Mouse (Mus musculus) embryonic facial prominence, embryonic 12.5 days (tissue): ENCODE data around the gene Smok3c. TPM values are rescaled to one million over a fixed set of nuclear protein-coding genes. Genes with fewer than 3 reads are reported as not detected.
"Not testable (repeated sequence)": the region's sequence is repeated elsewhere in the genome, so short reads cannot be mapped to it uniquely, and the experiment has no call there.

Experiments
- ATAC-seq: fragments of 200-750 bp; cut with Nextera tagmentation; 2 replicates; pipeline ENCODE4 v1.8.0; 2017; ENCODE audit not compliant: insufficient number of reproducible peaks, insufficient read depth, low FRiP score, low TSS enrichment
- H3K27ac ChIP-seq: fragments of 300-500 bp; sonication (generic); 2 replicates; pipeline ENCODE4 v1.5.1; 2016; ENCODE audit warnings: mild to moderate bottlenecking
- H3K27me3 ChIP-seq: fragments of 300-500 bp; sonication (generic); 2 replicates; pipeline ENCODE4 v1.6.1; 2016; ENCODE audit warnings: mild to moderate bottlenecking, moderate library complexity
- H3K36me3 ChIP-seq: fragments of 300-500 bp; sonication (generic); 2 replicates; pipeline ENCODE4 v1.6.1; 2016; ENCODE audit warnings: mild to moderate bottlenecking
- H3K4me1 ChIP-seq: fragments of 300-500 bp; sonication (generic); 2 replicates; pipeline ENCODE4 v1.6.1; 2016
- H3K4me2 ChIP-seq: fragments of 300-500 bp; sonication (generic); replicated peaks from 2 replicates; pipeline ENCODE4 v1.6.1; 2016; ENCODE audit warnings: mild to moderate bottlenecking, moderate library complexity
- H3K4me3 ChIP-seq: fragments of 300-500 bp; sonication (generic); 2 replicates; pipeline ENCODE4 v1.5.1; 2016; ENCODE audit warnings: mild to moderate bottlenecking
- H3K9ac ChIP-seq: fragments of 300-500 bp; sonication (generic); 2 replicates; pipeline ENCODE4 v1.6.1; 2016; ENCODE audit warnings: mild to moderate bottlenecking, moderate library complexity
- H3K9me3 ChIP-seq: fragments of 300-500 bp; sonication (generic); 2 replicates; pipeline ENCODE4 v1.6.1; 2016; ENCODE audit warnings: mild to moderate bottlenecking, moderate library complexity
- WGBS: fragments of 180-500 bp; shearing (Covaris S2); methylation state at CpG from one replicate; pipeline ENCODE4 v1.1.7; 2016; 5-methylcytosine and 5-hydroxymethylcytosine counted together
- polyA plus RNA-seq: library from polyadenylated mRNA; unstranded; fragments of >200 nt; fragmentation: Nextera tagmentation; extraction: Ambion mirVana; gene quantifications from 2 replicates; pipeline ENCODE4 v1.2.1, GENCODE M21; 2016

Smok3c gene
- not detected in 2 replicates for polyA plus RNA-seq

DNA sequence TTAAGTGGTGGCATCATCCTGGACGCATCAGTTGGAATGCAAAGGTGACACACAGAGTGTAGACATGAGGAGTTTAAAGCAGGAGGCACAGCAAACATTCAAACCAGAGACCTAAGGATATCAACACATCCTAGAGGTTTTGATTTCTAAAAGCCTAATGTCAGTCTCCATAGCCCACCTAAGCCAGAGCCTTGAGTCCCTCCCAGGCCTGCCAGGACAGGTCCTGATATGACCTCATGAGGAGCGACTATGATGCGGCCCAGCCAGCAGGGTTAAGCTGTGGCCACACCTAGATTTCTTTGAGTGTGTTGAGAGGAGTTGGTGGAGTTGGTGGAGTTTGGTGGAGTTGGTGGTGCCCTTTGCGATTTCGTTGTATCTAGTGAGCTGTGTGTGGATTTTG lies at the start of gene Smok3c:
Gene Smok3c, plus strand, starts transcription at position 301 of the 400 bp plus-strand sequence.
- ATAC-seq, H3K27ac ChIP-seq, H3K4me3 ChIP-seq, H3K27me3 ChIP-seq, H3K4me2 ChIP-seq, H3K9ac ChIP-seq, H3K36me3 ChIP-seq, H3K4me1 ChIP-seq, H3K9me3 ChIP-seq: not testable (repeated sequence)
- no CpG with 5 or more reads among the region's 5 CpGs for WGBS

DNA sequence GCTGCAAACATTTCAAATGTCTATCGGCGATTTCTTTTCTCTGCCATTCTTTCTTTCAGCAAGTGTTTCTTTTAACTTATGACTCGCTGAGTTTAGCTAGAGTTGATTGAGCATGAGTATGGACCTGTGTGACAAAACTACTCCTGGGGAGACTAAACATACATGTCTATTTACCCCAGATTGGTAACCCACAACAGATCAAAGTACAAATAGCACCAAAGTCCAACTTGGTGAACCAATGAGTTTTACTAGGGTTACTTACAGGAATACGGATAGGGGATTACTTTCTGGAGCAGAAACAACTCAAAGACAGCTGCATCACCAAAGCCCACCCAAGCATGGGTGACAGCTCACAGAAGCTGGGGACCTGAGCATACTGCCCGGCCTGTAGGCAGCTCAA lies 43.6 kb upstream of the Smok3c start:
- Histone ChIP-seq H3K27ac (no peak overlapping the region), H3K9me3 (no peaks in the 10 kb centered on the region), H3K4me3 (no peak overlapping the region), H3K36me3 (no peaks in the 10 kb centered on the region), H3K9ac (no peak overlapping the region), H3K4me1 (no peaks in the 10 kb centered on the region), H3K27me3 (no peaks in the 10 kb centered on the region), H3K4me2 (no peak overlapping the region)
- ATAC-seq, result no peak
- WGBS, result 83% methylated on average over 5 of the region's 5 CpGs

DNA sequence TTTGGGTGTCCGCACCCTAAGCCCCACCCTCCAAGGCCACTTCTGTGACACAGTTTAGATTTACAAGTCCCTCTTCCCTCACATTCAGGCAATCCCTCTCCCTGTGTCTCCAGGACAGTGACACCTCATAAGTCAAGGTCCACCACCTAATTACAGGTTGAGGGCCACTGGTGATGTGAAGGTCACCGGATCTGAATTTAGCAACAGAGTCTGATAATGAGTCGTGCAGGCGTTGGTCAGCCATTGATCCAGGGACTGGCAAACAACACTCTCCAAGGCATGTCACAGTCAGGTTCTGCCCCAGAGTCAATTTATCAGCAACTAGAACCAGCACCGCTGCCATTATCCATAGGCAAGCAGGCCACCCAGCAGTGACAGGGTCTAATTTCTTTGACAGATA lies 40.6 kb upstream of the Smok3c start:
- H3K27ac ChIP-seq, result no peak overlapping the region
- H3K36me3 ChIP-seq, result no peaks in the 10 kb centered on the region
- no peak overlapping the region for H3K4me2 ChIP-seq
- H3K9ac ChIP-seq, result no peak overlapping the region
- WGBS, result 92% methylated on average over 5 of the region's 5 CpGs
- no peak overlapping the region for H3K4me3 ChIP-seq
- H3K27me3 ChIP-seq, result no peaks in the 10 kb centered on the region
- H3K9me3 ChIP-seq, result no peaks in the 10 kb centered on the region
- no peak for ATAC-seq
- H3K4me1 ChIP-seq, result no peaks in the 10 kb centered on the region

DNA sequence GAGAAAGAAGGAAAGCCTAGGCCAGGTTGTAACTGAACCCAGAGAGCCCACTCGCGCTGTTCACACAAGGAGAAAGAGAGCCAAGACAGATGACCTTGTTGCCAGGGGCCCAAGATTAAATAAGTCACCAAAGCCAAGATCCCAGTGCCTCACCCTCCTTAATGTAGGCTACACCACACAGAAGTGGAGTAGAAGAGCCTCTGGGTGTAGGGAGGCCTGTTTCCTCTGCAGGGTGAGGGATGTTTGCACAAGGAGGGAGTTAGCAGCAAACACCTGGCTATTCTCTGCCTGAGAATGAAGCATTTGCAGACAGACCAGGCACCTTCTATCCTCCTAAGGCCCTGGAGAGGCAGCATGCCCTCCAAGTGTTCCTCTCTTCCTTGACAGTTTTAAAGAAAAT lies 36.5 kb upstream of the Smok3c start:
- Histone ChIP-seq H3K27ac (no peak overlapping the region), H3K4me1 (no peaks in the 10 kb centered on the region), H3K4me3 (no peak overlapping the region), H3K9me3 (no peaks in the 10 kb centered on the region), H3K4me2 (no peak overlapping the region), H3K9ac (no peak overlapping the region), H3K27me3 (no peaks in the 10 kb centered on the region), H3K36me3 (no peaks in the 10 kb centered on the region)
- WGBS, result 94% methylated on average over 2 of the region's 2 CpGs
- no peak for ATAC-seq

DNA sequence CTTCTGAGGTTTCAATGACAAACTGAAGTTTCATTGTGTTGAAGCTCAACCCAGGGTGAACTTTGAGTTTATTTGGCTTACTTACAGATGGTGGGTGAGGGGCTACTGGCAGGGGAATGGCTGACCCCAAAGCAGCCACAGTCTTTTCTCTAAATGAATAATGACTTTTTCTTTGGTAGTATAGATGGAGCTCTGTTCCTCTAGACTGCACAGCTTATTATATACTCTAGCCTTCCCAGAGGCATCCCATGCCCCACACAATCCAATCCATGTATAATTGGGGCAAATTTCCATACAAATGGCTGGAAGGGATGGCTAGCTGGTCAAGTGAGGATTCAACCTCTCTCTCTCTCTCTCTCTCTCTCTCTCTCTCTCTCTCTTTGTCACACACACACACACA lies 36.0 kb upstream of the Smok3c start:
- ATAC-seq, result no peak
- no peaks in the 10 kb centered on the region for H3K36me3 ChIP-seq
- no peak overlapping the region for H3K4me2 ChIP-seq
- H3K4me3 ChIP-seq, result no peak overlapping the region
- H3K4me1 ChIP-seq, result no peaks in the 10 kb centered on the region
- no peaks in the 10 kb centered on the region for H3K27me3 ChIP-seq
- H3K9ac ChIP-seq, result no peak overlapping the region
- no peak overlapping the region for H3K27ac ChIP-seq
- H3K9me3 ChIP-seq, result no peaks in the 10 kb centered on the region

DNA sequence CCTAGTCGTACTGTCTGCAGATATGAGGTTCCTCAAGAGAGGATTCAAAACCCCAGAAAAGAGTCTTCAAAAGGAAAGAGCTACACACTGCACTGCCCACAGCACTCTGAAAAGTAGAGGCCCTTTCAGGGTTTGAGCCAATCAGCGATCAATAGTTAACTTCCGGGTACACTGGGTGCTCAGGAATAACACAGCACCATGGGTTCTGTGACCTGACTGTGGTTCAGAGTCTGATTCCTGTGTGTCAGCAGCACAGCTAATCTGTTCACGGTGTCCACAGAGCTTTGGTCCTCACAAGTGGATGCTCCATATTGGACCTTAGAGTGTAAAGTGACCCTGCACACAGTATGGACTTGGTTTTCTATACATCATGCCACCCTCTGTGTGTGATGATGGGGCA lies 33.4 kb upstream of the Smok3c start:
- H3K4me2 ChIP-seq, H3K9ac ChIP-seq, H3K9me3 ChIP-seq, H3K4me1 ChIP-seq, H3K27me3 ChIP-seq, H3K36me3 ChIP-seq, H3K27ac ChIP-seq, H3K4me3 ChIP-seq, ATAC-seq: not testable (repeated sequence)
- 83% methylated on average over 3 of the region's 4 CpGs for WGBS

DNA sequence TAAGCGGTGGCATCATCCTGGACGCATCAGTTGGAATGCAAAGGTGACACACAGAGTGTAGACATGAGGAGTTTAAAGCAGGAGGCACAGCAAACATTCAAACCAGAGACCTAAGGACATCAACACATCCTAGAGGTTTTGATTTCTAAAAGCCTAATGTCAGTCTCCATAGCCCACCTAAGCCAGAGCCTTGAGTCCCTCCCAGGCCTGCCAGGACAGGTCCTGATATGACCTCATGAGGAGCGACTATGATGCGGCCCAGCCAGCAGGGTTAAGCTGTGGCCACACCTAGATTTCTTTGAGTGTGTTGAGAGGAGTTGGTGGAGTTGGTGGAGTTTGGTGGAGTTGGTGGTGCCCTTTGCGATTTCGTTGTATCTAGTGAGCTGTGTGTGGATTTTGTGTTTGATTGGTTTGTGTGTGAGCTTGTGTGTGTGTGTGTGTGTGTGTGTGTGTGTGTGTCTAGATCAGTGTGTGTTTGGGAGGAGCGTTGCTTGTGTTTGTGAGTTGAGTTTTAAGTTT lies 32.0 kb upstream of the Smok3c start, which contains the start of the genes Smok3a and Smok3b:
Gene Smok3a, plus strand, starts transcription at position 301 of the 519 bp plus-strand sequence.
Gene Smok3b, plus strand, starts transcription at position 469 of the 519 bp plus-strand sequence.
- H3K4me1 ChIP-seq, H3K9ac ChIP-seq, H3K9me3 ChIP-seq, H3K27me3 ChIP-seq, H3K4me3 ChIP-seq, H3K27ac ChIP-seq, ATAC-seq, H3K36me3 ChIP-seq, H3K4me2 ChIP-seq: not testable (repeated sequence)
- WGBS, result 87% methylated on average over 3 of the region's 7 CpGs

DNA sequence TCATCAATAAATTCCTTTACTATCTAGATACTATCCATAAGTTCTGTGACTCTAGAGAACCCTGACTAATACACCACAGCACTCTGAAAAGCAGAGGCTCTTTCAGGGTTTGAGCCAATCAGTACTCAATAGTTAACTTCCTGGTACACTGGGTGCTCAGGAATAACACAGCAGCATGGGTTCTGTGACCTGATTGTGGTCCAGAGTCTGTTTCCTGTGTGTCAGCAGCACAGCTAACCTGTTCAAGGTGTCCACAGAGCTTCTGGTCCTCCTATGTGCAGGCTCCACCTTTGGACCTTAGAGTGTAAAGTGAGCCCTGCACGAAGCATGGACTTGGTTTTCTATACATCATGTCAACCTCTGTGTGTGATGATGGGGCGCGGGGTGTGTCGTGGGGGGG lies 20.8 kb downstream of the Smok3c start:
- 87% methylated on average over 4 of the region's 4 CpGs for WGBS
- Histone ChIP-seq H3K36me3 (no peaks in the 10 kb centered on the region), H3K27ac (no peak overlapping the region), H3K9me3 (no peaks in the 10 kb centered on the region), H3K4me2 (no peak overlapping the region), H3K4me1 (no peaks in the 10 kb centered on the region), H3K4me3 (no peak overlapping the region), H3K27me3 (no peaks in the 10 kb centered on the region), H3K9ac (no peak overlapping the region)
- ATAC-seq, result no peak

DNA sequence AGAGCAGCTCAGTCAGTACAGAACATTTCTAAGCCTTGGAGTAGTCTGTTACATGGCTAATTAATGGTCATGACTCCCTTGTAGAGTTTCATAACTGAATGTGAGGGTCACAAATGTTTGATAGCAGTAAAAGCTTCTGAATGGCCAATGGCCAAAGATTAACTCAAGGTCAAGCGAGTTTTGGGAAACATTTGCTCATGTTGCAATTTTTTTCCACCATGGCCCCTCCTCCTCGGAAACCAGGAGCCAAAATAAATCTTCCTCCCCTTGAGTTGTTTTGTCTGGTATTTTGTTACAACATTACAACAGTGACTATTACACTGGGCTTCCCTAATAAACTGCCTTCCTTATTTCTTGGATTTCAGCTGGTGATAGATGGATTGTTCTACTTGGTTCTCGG lies 22.7 kb downstream of the Smok3c start:
- Histone ChIP-seq H3K27me3 (no peaks in the 10 kb centered on the region), H3K36me3 (no peaks in the 10 kb centered on the region), H3K4me2 (no peak overlapping the region), H3K9ac (no peak overlapping the region), H3K27ac (no peak overlapping the region), H3K9me3 (no peaks in the 10 kb centered on the region), H3K4me1 (no peaks in the 10 kb centered on the region), H3K4me3 (no peak overlapping the region)
- 76% methylated on average over 3 of the region's 3 CpGs for WGBS
- ATAC-seq, result no peak

DNA sequence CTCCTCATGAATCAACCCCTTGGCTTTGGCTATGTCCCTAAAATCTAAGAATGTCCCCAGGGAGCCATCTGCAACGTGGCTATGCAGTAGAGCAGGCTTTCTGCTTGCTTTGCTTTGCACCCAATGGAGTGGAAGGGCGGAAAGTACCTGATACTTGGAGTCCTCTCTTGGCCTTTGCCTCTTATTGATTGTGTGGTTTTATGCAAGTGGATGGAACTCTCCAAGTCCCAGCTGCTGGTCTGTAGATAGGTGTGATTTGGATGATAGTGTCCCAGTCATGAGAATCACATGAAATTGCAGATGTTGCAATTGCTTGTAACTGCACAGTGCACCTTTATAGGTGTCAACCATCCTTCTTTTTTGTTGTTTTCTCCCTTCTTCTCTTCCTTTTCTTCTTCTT lies 23.2 kb downstream of the Smok3c start:
- Histone ChIP-seq H3K4me2 (no peak overlapping the region), H3K36me3 (no peaks in the 10 kb centered on the region), H3K9me3 (no peaks in the 10 kb centered on the region), H3K27me3 (no peaks in the 10 kb centered on the region), H3K4me1 (no peaks in the 10 kb centered on the region), H3K27ac (no peak overlapping the region), H3K4me3 (no peak overlapping the region), H3K9ac (no peak overlapping the region)
- WGBS, result 52% methylated on average over 2 of the region's 2 CpGs
- no peak for ATAC-seq

DNA sequence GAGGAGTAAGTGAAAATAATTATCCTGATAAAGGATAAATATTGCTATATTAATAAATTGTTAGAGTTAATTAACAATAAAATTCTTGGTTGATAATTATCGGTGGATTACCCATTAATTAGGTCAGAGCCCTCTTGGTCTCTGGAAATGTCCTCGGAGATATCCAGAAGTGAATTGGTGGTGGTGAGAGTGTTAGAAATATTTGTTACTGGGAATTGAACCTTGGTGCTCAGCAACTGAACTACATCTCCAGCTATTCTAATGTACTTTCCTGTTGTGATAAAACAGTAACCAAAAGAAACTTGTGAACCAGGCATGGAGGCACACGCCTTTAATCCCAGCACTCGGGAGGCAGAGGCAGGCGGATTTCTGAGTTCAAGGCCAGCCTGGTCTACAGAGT lies 27.5 kb downstream of the Smok3c start:
- no peak for ATAC-seq

DNA sequence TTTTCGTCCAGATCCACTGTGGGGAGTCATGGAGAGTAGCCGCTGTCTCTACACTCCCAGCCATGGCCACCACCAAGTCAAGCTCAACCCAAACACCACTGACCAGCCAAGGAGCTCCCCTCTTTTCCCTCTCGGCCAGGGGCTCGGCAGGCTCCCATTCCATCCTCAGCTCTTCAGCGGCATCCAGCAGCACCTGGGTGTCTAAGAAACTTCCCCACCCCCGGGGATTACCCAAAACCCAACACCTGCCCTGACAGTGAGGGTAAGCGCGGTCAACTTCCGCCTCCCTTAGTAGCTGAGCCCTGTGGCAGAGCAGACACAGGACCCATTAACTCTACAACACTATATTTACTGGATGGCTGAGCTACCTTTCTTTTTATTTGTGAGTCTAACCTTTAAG lies 28.5 kb downstream of the Smok3c start:
- Histone ChIP-seq H3K27me3 (no peaks in the 10 kb centered on the region), H3K9ac (no peak overlapping the region), H3K4me2 (no peak overlapping the region), H3K9me3 (no peaks in the 10 kb centered on the region), H3K36me3 (no peaks in the 10 kb centered on the region), H3K27ac (no peak overlapping the region), H3K4me1 (no peaks in the 10 kb centered on the region), H3K4me3 (no peak overlapping the region)
- ATAC-seq, result no peak
- 79% methylated on average over 9 of the region's 9 CpGs for WGBS

More for the DNA sequence above, 27.5 kb downstream of the Smok3c start:
- Histone ChIP-seq H3K27me3 (no peaks in the 10 kb centered on the region), H3K27ac (no peak overlapping the region), H3K4me1 (no peaks in the 10 kb centered on the region), H3K9ac (no peak overlapping the region), H3K36me3 (no peaks in the 10 kb centered on the region), H3K4me3 (no peak overlapping the region), H3K9me3 (no peaks in the 10 kb centered on the region), H3K4me2 (no peak overlapping the region)
- 88% methylated on average over 5 of the region's 5 CpGs for WGBS
